Mouse (Mus musculus): ENCODE measurements around the gene 9130230L23Rik.

Gene 9130230L23Rik

DNA sequence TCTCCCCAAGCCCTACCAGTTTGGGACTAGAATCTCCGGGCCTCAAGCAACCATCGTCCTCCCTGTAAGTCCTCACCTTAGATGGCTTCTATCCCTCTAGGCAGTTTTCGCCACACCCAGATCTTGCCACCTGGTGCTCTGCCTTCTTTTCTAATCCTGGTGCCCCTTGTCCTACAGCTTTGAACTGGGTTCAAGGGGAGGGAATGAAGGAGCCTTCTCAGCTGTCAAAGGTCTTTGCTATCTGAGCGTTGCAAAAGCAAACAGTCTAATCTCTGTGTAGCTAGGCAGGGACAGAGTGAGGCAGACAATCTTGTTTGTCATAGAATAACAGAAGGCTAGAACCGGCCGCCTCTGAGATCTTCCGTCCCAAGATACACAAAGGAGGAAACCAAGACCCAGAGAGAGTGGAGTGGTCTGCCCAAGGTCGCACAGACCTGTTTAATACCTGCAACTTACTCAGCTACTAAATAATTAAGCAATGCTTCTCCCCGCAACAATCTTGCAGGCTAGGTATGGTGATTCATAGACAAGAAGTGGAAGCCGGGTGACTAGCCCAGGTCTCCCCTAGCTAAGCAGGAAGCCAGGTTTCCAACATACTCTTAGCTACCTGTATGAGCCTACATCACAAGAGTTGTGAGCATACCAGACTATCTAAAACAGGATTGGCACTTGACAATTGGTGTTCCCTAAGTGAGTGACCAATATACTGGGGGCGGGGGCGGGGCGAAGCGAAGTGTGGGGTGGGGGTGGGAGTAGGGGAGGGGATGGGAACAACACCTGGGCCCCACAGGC lies at the start of gene 9130230L23Rik:
Gene 9130230L23Rik (minus strand): TSS at position 152 of the 792 bp plus-strand sequence.
- DNase-seq (ENCODE audit: low read depth, low spot score), result no peak

DNA sequence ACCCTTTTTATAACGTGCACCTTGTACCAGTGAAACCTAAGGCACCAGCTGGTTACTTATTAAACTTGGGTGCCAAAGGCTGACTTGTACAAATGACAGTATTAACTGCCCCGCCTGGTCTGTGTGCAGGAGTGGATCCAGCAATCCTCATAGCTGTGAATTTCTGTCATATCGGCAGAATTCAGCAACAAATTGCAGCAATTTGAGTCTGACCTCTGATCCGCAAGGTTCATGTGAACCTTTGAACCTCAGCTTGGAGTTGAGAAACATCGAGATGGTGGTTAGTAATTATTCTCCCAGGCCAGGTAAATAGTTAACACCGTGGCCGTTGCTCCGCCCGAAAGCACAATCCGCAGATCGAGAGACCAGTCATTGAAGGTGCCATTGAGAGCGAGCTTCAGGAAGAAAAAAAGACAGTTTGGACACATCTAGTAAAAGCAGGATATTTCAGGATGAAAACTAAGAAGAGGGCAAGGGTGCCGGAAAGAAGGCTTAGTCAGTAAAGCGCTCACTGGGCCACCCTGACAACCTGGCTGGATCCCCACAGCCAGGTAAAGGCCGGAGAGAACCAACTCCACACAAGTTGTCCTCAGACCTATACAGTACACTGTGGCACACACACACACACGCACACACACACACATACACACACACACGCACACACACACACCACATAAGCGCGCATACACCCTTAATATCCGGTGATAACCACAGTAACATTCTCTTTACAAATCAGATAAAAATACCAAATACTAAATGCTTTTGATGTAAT lies 48.9 kb upstream of the 9130230L23Rik start:
- no peak for DNase-seq (ENCODE audit: low read depth, low spot score)

DNA sequence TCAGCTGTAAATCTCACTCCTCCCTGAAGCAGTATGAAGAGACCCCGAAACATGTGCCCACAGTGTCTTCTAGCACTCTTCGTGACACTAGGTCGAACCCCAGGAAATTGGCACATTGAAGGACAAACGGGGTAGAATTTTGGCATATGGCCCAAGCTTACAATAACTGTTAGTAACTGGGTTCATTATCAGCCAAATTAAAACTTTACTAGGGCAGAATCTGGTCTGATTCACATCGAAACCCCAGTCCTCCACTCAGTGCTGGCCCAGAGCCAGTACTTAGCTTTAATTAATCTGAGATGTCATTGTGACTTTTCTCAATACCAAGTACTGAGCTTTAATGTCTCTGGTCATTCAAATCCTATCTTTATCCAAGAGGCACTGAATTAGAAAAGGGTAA lies 46.8 kb upstream of the 9130230L23Rik start:
- DNase-seq (ENCODE audit: low read depth, low spot score), result no peak

DNA sequence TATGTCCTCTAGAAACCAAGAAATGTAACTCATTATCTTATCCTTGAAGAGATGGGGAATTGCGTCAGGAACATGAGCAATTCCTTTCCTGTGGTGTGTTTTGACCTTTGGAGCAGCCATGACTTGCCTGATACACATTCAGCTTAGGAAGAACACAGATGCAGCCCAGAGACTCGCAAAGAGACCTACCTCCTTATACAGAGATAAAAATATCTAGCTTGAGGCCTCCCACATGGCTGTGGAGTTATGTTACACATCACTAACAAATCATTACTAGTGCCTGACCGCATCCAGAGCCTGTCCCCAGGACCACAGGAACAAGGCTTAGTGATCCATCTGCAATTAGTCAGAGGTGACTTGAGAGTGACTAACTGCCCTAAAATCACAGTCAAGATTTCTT lies 42.3 kb upstream of the 9130230L23Rik start:
- DNase-seq (ENCODE audit: low read depth, low spot score), result no peak

DNA sequence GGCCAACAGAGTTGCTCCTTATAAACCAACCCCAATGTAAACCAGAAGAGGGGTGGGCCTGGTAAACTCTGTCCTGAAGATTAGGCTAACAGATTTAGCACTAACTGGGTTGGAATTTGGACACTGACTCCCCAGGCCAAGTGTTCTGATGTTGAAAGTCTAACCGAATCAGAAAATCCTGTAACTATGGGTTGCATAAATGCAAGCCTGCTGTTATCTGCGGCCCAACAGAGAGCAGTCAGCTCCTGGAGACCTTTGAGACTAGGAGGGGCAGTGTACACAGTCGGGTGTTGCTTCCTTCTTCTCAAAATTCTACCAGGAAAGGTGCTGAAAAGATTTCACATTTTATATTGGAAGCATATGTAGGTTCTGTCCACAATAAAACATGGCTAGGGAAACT lies 39.8 kb upstream of the 9130230L23Rik start:
- no peak for DNase-seq (ENCODE audit: low read depth, low spot score)

DNA sequence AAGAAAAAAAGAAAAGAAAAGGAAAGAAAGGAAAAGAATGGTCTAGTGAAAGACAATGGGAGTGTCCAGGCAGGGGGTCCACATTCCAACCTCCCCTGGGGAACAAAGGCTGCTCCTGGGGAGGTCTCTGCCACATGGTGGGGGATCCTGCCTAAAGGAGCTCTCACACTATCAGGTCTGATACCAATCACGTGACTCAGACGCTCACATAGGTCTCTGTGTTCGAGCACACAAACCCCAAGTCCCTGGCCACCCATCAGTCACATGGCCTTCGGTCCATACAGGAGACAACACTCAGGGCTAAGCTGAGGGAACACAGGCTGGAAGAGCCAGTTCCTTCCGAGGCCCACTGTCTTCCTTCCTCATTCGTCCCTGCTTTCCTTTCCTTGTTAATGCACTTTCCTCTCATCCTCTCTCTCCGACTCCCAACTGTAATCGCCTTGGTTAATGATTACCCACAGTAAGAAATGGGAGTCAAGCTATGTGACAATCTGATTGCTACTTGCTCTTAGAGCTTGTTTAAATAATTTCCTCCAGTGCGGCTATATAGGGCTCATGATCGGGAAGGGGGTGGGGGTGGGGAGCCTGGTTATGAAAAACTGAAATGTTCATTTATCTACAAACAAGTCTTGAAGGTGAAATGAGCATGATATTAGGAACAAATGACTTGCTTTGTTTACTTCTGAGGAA lies 38.7 kb upstream of the 9130230L23Rik start:
- DNase-seq (ENCODE audit: low read depth, low spot score), result no peak

DNA sequence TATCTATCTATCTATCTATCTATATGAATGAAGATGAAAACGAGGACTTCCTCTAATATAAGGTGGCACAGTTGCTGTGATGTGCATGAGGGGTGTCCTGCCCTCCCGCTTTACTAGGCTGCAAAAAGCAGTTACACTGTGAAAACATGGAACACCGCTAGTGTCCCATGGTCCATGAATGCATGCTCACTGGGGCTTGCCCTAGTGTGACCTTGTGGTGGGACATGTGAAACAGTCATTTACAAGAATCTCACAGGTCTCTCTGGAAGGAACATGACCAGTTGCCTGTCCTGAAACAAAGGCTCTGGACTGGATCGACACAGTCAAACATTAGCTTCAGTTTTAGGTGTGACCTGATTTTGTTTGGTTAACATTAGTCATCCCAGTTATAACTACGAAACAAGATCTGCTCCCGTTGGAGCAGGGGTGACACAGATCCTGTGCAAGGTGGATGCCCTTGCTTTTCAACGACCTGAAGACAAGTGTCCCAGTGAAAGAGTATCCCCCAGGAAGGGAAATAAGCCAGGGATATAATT lies 36.7 kb upstream of the 9130230L23Rik start:
- no peak for DNase-seq (ENCODE audit: low read depth, low spot score)

DNA sequence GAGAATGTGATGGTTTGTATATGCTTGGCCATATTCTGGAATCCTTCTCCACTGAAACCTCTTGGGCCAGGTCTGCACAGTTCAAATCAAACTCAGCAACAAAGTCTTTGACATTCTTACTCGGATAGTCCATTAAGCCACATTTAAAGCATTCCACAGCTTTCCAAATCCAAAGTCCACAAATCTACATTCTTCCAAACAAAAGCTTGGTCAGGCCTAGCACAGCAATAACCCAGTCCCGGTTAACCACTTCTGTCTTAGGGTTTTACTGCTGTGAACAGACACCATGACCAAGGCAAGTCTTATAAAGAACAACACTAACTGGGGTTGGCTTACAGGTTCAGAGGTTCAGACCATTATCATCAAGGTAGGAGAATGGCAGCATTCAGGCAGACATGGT lies 35.7 kb upstream of the 9130230L23Rik start:
- DNase-seq (ENCODE audit: low read depth, low spot score), result no peak

DNA sequence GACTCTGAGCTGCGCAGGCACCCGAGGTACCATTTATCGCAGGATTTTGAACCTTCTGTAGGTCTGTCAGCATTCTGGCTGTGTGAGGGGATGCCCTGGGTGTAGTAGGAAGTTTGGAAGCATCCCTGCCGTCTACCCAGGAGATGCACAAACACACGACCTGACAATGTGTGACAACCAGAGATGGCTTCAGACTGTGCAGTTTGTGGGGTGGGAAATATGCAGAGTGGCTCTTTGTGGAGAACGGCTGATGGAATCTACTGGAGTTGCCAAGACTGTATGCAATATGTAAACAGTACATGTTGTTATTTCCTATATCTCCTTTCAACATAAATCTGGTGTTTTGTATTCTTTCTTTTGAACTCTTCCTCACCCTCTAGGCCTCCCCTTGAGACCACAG lies 33.0 kb upstream of the 9130230L23Rik start:
- DNase-seq (ENCODE audit: low read depth, low spot score), result no peak

DNA sequence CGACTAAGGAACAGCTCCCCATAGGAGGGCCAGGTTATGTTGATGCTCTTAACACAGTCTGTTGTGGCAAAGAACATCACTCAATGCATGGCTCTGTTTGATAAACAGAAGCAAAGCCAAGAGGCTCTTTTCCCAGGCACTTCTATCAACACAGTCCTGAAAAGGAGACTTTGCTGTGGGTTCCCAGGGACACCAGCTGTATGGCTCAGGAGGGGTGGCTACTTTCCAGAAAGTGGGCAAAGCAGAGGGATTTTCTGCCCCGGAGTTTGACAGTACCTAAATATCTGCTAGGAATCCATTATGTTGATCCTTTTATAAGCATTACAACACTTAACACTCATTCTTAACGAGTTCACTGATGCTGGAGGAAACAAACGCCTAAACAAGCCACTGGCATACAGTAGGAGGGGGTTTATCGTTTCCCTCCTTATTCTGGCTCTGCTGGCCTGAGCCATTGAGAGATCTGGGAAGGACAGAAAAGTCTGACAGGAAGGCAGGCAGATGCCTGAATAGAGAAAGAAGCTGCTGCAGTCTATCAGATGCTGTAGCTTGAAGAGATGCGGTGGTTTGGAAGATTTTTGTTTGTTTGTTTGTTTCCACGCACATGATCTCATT lies 32.5 kb upstream of the 9130230L23Rik start:
- no peak for DNase-seq (ENCODE audit: low read depth, low spot score)

DNA sequence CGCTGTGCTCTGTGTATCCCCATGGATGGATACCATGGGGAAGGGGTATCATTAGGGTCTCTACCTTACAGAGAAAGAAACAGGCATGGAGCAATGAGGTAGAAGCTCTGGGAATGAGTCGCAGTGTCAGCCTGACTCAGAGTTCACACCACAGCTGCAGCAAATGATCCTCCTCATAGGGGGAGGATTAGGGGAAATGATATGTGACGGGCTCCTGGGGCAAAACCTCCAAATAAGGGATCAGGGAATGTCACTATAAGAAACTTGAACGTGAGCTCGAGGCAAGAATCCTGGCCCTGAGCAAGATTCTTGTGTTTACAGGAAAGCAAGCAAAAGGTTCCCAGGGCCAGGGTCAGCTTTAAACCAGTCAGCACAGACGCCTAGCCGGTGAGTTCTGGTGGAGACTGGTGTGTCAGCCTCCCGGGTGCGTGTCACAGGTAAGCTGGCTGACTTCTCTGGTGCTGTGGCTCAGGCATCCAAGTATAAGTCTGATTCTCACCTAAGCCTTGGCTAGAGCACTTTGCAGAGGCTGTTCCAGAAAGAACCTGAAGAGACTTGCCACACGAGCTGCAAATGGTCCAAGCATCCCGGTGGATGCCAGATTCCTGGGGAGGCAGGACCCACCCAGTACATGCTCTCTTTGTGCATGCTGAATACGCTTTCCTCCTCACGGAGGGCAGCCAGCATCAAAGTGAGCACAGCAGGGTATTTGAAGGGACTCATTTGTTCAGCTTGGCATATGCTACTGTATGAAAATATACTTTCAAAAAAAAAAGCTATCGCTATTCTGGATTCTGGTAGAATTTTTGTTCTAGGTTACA lies 30.5 kb upstream of the 9130230L23Rik start:
- DNase-seq (ENCODE audit: low read depth, low spot score), result no peak

DNA sequence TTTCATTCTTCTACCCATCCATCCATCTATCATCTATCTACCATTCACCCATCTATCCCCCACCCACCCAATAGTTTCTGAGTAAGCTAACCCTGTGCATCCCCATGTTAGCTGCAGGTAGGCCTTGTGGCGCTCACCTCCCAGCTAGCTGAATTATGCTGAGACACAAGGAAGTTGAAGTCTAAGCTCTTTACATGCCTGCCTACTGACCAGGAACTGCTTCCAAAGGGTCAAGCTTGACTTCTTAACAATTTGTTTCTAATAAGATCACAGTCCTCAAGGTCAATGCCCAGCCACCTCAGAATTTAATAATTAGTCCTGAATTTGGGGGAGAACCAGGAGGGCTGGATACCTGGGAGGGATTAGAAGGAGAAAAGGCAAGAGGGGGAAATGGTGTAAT lies 28.7 kb upstream of the 9130230L23Rik start:
- DNase-seq (ENCODE audit: low read depth, low spot score), result no peak

DNA sequence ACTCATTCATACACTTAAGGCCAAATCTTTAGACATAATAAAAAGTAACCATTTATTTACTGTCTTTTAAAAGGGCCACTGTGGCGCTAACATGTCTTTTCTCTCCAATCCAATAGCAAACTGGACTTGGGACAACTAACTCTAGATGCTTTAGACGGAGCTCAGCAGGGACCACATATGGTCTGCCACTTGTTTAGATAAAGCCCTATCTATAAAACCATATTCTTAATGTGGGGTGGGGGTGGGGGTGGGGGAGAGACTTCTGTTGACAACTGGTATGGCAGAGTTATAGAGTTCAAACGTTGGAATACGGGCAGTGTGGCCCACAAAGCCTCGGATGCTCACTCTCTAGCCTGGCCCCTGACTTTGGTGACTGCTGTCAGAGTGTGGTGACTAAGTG lies 27.6 kb upstream of the 9130230L23Rik start:
- no peak for DNase-seq (ENCODE audit: low read depth, low spot score)

DNA sequence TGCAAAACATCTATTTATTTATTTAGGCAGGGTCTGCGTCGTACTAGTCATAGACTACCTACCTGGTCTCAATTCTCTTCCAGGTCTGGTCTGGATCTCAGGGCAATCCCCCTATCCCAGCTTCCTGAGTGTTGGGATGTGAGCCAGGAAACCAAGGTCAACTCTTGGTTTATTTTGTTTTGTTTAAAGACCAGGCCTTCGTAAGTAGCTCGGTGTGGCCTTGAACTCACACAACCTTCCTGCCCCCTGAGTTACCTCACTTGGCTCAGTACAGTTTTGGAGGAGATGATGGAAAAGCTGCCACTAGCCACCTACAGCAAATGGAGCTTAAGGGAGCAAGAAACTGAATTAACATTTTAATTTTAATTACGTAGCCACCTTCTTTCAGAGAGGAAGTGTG lies 24.1 kb upstream of the 9130230L23Rik start:
- no peak for DNase-seq (ENCODE audit: low read depth, low spot score)

DNA sequence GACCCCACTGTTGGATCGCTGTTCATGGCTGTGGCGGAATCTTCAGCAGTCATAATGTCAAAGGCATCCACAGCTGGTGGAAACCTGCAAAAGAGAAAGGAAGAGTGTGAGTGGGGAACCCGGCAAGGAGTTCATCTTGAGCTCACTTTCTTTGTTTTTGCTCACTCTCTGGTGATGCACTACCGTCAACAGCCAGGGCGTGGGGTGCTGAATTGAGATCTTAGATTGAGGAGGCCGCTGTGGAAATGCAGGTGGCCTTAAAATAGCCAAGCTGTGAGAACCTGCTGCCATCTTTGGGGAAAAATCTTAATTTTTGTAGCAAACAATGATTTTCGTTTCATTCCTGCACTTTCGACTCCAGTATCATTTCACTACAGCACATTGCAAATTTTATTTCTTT lies 23.1 kb upstream of the 9130230L23Rik start:
- no peak for DNase-seq (ENCODE audit: low read depth, low spot score)

DNA sequence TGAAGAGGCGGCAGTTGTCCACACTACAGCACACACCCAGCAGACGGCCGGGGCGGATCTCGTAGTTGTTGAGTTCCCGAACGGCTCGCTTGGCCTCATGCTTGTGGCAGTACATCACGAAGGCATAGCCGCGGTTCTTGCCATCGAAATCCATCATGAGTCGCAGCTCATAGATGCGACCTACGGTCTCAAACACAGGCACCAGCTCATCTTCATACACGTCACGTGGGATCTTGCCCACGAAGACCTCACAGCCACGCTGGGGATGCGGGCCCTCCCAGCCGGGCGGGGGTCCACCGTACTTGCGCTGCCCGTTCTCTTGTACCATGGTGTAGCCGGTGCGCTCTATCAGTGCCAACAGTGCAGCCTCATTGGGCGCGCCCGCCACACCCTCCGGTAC lies 22.7 kb upstream of the 9130230L23Rik start:
- no peak for DNase-seq (ENCODE audit: low read depth, low spot score)

DNA sequence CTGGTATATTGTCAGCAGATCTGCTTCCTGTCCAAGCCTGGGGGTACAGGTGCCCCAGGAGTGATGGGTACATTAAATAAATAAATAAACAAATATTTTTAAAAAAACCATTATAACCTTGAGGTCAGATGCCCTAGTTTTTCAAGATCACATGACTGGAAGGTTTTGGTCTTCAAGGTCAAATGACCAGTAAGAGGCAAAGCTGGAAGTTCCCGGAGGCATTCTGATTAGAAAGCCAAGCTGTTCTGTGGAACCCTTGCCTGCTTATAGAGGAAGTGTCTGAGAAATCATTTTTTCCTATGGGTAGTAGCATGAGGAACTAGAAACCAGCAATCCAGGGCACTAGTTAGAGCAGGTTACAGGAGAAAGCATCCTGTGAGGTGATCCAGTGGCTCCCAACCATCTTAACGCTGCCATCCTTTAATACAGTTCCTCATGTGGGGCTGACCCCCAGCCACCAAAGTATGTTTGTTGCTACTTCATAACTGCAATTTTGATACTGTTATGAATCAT lies 11.4 kb upstream of the 9130230L23Rik start:
- DNase-seq (ENCODE audit: low read depth, low spot score), result no peak

DNA sequence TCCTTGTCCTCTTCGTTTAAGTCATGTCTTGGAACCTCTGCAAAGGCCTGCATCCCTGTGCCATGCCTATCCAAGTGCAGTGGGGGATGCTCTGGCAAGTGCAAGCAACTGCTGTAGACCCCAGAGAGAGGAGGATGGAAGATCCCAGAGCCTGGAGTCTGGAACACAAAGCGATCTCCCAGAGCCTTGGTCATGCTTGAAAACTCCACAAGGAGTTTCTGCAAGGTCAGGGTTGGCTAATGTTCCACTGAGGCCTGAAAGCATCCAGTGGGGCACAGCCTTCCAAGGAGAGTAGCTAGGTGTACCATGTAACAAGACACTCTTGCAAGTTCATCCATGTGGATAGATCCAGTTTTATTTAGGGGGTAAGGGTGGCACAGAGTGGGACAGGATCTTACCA lies 10.4 kb upstream of the 9130230L23Rik start:
- DNase-seq (ENCODE audit: low read depth, low spot score), result no peak

DNA sequence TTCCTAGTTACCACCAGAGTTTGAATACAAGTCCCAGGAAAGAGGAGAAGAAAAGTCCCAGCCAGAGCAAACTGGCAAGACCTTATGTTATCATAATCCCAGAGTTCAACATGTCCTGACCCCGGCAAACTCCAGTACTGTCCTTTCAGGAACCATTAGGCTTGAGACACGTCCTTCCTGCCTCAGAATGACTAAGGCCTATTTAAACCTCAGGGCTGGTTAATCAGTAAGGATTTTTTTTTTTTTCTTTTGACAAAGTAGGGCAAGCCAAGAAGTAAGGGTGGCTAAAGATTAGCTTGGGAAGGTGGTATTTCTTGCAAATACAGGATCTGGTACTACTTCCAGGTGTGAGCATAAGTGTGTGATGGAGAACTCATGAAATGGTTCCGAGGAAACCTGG lies 9.9 kb upstream of the 9130230L23Rik start:
- DNase-seq (ENCODE audit: low read depth, low spot score), result no peak

DNA sequence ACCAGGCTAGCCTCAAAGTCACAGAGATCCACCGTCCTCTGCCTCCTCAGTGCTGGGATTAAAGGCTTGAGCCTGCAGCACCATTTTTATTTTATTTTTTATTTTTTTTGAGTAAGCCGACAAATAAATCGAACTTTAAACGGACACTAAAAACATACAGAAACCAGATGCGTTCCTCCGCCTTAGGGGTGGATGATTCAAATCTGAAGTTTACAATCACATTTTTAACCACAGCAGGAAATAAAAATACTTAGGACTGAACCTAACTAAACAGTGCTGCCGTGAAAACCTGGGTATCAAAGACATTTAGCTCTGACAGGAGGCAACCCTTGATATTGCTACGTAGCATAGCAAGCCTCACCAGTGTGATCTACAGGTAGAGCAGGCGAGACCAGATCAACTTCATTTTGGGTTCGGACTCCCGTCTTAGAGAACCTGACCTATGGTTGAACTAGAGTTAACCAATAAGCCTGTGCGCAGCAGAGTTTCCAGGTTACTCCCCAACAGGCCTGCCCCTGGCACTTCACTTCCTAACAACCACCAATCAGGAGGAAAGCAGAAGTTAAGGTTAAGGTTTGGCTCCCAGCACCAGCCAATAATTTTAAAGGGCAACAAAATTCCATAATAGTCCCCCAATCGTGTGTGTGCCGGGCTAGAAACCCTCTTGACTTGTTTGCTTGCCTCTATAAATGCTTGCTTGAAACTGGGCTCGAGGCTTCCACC lies 4.3 kb upstream of the 9130230L23Rik start:
- DNase-seq (ENCODE audit: low read depth, low spot score), result no peak
